Mouse (Mus musculus) kidney, adult 2 months (tissue): ENCODE measurements around the gene Il6ra.

ENCODE experiments used
- CTCF ChIP-seq: fragments of 200-500 bp; conservative IDR thresholded peaks from 2 replicates; pipeline ENCODE4 v1.5.1; 2011; ENCODE audit warnings: low read depth, mild to moderate bottlenecking, control low read depth, low read length, moderate library complexity, mixed read lengths; ENCODE audit not compliant: insufficient read depth, insufficient read length
- POLR2A ChIP-seq: fragments of 200-500 bp; IDR thresholded peaks from one replicate; pipeline ENCODE4 v1.6.1; 2011; ENCODE audit warnings: low read depth, low read length, control low read depth

DNA sequence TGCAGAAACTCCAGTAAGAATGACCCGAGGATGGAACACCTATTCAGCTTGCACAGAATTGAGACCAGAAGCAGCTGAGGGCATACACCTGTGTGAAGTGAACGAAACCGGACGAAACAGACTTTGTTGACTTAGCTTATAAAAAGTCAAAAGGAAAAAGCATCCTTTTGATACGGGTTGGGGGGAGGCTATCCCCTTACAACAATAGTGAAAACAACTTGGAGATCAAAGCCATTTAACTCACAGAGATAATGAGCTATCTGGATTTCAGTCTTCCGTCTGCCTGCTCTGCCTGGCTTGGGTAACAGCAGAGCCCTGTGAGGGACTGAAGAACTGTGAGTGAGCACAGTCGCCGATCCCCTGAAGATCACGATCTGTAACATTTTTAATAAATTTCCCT lies 44.0 kb downstream of the Il6ra start:
- TF ChIP-seq POLR2A (no peak), CTCF (no peak)
